Mouse (Mus musculus) cerebellum, adult 2 months (tissue): ENCODE data around the gene Snrpa1. TPM values are rescaled to one million over a fixed set of nuclear protein-coding genes. Genes with fewer than 3 reads are reported as not detected.

Experiments
- DNase-seq, 2 experiments: peaks; one replicate each; pipeline ENCODE4 v3.0.0; 2021
- H3K27ac ChIP-seq: fragments of 200-500 bp; 2 replicates; pipeline ENCODE4 v1.5.1; 2012; ENCODE audit warnings: low read length, control low read depth, inconsistent platforms; ENCODE audit not compliant: insufficient read depth
- H3K27me3 ChIP-seq: fragments of 200-500 bp; 2 replicates; pipeline ENCODE4 v1.6.1; 2012; ENCODE audit warnings: inconsistent platforms, mild to moderate bottlenecking, low read length, moderate library complexity; ENCODE audit not compliant: control insufficient read depth, insufficient read depth
- H3K4me1 ChIP-seq: fragments of 200-500 bp; 2 replicates; pipeline ENCODE4 v1.6.1; 2011; ENCODE audit warnings: low read length; ENCODE audit not compliant: control insufficient read depth, insufficient read depth
- H3K4me3 ChIP-seq: fragments of 200-500 bp; replicated peaks from 2 replicates; pipeline ENCODE3; 2011; ENCODE audit warnings: mild to moderate bottlenecking, low read depth, low read length, control low read depth; ENCODE audit not compliant: insufficient read depth
- CTCF ChIP-seq: fragments of 200-500 bp; IDR thresholded peaks from 2 replicates; pipeline ENCODE4 v1.5.1; 2011; ENCODE audit warnings: low read depth, mild to moderate bottlenecking, control low read depth, low read length, moderate library complexity, borderline replicate concordance; ENCODE audit not compliant: insufficient read depth
- POLR2A ChIP-seq: fragments of 200-500 bp; IDR thresholded peaks from 2 replicates; pipeline ENCODE4 v1.6.1; 2011; ENCODE audit warnings: low read length, control low read depth, borderline replicate concordance; ENCODE audit not compliant: insufficient read depth
- WGBS: fragments of 180-500 bp; shearing (Covaris S2); methylation state at CpG from one replicate; pipeline ENCODE4 v1.1.7; 2018; 5-methylcytosine and 5-hydroxymethylcytosine counted together
- polyA plus RNA-seq: library from polyadenylated mRNA; depleted of rRNA; stranded (reverse); fragments of >200 nt; gene quantifications from 2 replicates; pipeline ENCODE4 v1.2.3, GENCODE M21; 2012

The Snrpa1 gene
- polyA plus RNA-seq, 1 experiment = 45.9 TPM

DNA sequence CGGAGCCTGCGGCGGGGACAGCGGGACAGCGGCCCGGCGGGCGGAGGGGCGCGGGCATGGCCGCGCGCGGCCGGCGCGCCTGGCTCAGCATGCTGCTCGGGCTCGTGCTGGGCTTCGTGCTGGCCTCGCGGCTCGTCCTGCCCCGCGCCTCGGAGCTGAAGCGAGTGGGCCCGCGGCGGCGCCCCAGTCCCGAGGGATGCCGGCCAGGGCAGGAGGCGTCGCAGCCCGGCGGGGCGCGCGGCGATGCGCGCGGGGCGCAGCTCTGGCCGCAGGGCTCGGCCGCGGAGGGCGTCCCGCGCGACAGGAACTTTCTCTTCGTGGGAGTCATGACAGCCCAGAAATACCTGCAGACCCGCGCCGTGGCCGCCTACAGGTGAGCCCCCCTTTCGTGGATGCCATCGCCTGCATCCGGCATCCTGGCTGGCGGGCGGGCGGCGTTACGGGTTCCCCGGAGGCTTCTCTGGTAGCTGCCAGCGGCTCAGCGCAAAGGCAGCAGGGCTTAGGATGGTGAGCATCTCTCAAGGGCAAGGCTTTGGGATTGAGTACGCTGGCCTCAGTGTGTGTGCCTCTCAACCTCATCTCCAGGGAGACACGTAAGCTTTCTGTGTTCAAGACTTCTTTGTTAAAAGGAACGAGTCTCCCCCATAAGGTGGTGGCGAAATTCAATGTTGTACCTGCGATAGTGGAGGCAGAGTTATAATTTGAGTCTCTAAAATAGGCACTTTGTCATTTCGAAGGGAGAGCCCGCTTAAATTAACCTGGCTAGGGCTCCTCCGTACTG is 51.2 kb downstream of the Snrpa1 start:
- Histone ChIP-seq H3K27ac (peak overlapping the region; percentile 58; the same call in 1 of the 2 replicates), H3K4me3 (peak overlapping the region; percentile 70), H3K4me1 (no peaks in the 10 kb centered on the region; the same call in 1 of the 2 replicates), H3K27me3 (no peaks in the 10 kb centered on the region)
- WGBS = 4% methylated on average over 72 of the region's 77 CpGs
- TF ChIP-seq CTCF (no peak), POLR2A (no peak)
- peak; percentile 49 to 60 for DNase-seq

GRCm38 (mm10) chr7:66110636-66111112 is 51.9 kb downstream of the Snrpa1 start:
- Histone ChIP-seq H3K4me1 (no peaks in the 10 kb centered on the region; the same call in 1 of the 2 replicates), H3K4me3 (peak overlapping the region; percentile 70), H3K27ac (no peak overlapping the region), H3K27me3 (no peaks in the 10 kb centered on the region)
- 16% methylated on average over 10 of the region's 10 CpGs for WGBS
- DNase-seq = peak in 1 of 2 experiments; percentile 21
- TF ChIP-seq POLR2A (no peak), CTCF (no peak)

DNA sequence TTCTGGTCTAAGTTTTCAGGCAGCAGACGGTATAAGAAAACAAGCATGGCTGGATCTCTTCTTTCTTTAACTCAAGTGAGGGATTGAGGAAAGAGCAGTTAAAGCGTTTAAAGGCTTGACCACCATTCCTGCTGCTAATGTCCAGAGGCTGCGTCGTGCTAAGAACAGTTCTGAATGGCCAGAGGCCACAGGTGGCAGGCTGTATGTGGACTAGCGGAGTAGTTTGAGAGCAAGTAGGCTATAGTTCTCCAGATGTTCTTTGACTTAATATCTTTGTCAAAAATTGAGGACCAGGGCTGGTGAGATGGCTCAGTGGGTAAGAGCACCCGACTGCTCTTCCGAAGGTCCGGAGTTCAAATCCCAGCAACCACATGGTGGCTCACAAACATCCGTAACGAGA is 52.4 kb downstream of the Snrpa1 start:
- no peaks in the 10 kb centered on the region for H3K27me3 ChIP-seq
- no peaks in the 10 kb centered on the region; the same call in 1 of the 2 replicates for H3K4me1 ChIP-seq
- H3K27ac ChIP-seq = no peak overlapping the region
- 79% methylated on average over 10 of the region's 10 CpGs for whole genome bisulfite sequencing
- no peak for DNase-seq
- TF ChIP-seq CTCF (no peak), POLR2A (no peak)
- H3K4me3 ChIP-seq = peak overlapping the region; percentile 19

DNA sequence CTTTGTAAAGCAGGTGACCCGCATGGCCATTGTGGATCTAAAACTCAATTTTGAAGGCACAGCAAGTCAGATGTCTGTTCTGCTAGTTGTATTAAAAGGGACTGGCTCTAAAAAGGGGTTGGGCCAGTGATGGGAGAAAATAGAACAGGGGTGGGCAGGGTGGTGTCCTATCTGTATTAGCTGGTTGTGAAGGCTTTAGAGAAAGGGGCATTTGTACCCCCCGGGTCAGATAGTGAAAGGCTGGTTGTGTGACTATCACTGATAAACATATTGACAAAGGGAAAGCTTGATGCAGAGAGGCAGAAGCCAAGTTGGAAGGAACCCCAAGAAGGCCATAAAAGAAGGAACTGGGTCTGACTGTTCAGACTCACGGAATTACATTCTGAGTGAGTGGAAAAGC is 54.8 kb downstream of the Snrpa1 start:
- H3K27me3 ChIP-seq = no peaks in the 10 kb centered on the region
- no peak for TF ChIP-seq CTCF
- no peak for TF ChIP-seq POLR2A
- DNase-seq = no peak
- 91% methylated on average over 3 of the region's 3 CpGs for WGBS
- H3K27ac ChIP-seq = no peak overlapping the region
- no peak overlapping the region for H3K4me3 ChIP-seq
- H3K4me1 ChIP-seq = peaks cover 7% of the 10 kb centered on the region

DNA sequence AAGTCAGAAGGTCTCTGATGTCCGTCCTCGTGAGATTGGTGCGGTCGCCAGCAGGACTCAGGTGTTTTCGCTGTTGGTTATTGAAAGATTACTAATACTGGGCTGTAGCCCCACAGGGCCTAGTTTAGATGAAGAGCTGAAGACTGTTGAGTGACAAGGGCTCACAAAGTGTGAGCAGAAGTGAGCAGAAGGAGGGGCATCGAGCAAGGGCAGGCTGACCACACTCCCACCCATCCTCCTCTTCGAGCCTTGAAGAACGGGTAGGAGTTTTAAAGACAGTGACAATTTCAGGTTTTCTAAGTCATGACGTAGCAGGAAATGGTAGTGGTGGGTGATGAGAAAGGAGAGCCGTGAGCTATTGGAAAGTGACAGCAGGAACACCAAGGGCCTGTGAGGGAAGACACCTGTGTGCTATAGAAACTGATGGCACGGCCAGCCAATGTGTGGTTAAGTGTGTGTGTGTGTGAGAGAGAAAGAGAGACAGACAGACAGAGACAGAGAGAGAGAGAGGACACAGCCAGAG is 57.1 kb downstream of the Snrpa1 start:
- no peak overlapping the region for H3K27ac ChIP-seq
- H3K4me3 ChIP-seq = no peak overlapping the region
- no peak for TF ChIP-seq CTCF
- TF ChIP-seq POLR2A = no peak
- WGBS = 91% methylated on average over 11 of the region's 11 CpGs
- no peak for DNase-seq
- no peaks in the 10 kb centered on the region for H3K27me3 ChIP-seq
- H3K4me1 ChIP-seq = peaks cover 13% of the 10 kb centered on the region

DNA sequence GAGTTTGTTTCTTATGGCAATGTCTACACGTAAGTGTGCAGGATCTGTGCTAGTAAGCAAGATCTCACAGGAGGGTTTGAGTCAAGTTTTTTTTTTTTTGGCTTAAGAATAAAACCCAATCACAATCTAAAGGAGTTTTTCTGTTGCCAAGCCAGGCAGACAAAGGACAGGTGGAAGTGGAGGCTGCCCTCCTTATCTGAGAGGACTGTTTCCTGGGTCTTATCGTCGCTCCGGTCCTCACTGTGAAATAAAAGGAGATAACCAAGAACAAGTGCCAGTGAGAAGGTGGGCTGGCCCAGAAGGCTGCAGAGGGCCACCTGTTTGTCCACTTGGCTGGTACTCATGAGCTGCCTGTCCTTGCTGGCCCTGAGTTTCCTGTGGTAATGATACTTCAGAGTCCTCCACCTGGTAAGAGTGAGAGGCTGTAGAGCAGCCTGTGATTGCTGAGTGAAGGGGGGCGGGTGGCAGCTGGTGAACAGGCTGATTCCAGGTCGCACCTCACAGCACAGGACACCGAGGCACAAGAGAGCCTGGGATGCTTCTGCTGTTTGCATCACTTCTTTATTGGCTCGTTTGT is 58.2 kb downstream of the Snrpa1 start:
- WGBS = 66% methylated on average over 8 of the region's 8 CpGs
- no peak for DNase-seq
- Histone ChIP-seq H3K4me1 (peaks cover 16% of the 10 kb centered on the region), H3K27ac (no peak overlapping the region), H3K4me3 (no peak overlapping the region), H3K27me3 (no peaks in the 10 kb centered on the region)
- TF ChIP-seq POLR2A = no peak
- no peak for TF ChIP-seq CTCF

GRCm38 (mm10) chr7:66118046-66118445 is 59.2 kb downstream of the Snrpa1 start:
- H3K4me1 ChIP-seq = peaks cover 16% of the 10 kb centered on the region
- TF ChIP-seq POLR2A = no peak
- TF ChIP-seq CTCF = no peak
- DNase-seq = no peak
- H3K27me3 ChIP-seq = no peaks in the 10 kb centered on the region
- H3K27ac ChIP-seq = no peak overlapping the region
- no peak overlapping the region for H3K4me3 ChIP-seq
- WGBS = 96% methylated on average over 3 of the region's 3 CpGs
